8 mouse cellular contexts compared by ENCODE assay signal in genomic region chr17:35076507-35077176, GRCm38 (mm10). TPM values are rescaled to one million over a fixed set of nuclear protein-coding genes. Genes with fewer than 3 reads are reported as not detected.
DNase-seq lines count a peak whose midpoint lies in the region; ATAC-seq and TF ChIP-seq lines count a peak whose summit lies in the region.

Ly6g6e (plus strand) TSS chr17:35076902.

- TF ChIP-seq POLR2A in olfactory bulb, adult 2 months (IDR thresholded peaks at IDR 0.05; ENCODE audit: insufficient read depth, low read depth, low read length) = no peak

- peaks cover 2% of the 10 kb centered on the region; the same call in 1 of the 2 replicates for H3K27me3 ChIP-seq in lung, embryonic 16.5 days (ENCODE audit: control insufficient read depth, insufficient read depth, low read depth, low read length)
- H3K27me3 ChIP-seq in forebrain, embryonic 11.5 days (ENCODE audit: control insufficient read depth, insufficient read depth, low read length) = no peaks in the 10 kb centered on the region
- peaks cover 29% of the 10 kb centered on the region for H3K27me3 ChIP-seq in limb, embryonic 10.5 days (ENCODE audit: low read depth, poor library complexity, severe bottlenecking)

- DNase-seq in lung, adult 18-20 months = no peak
- DNase-seq in forebrain, embryonic 11.5 days (ENCODE audit: low spot score) = no peak
- DNase-seq in limb, embryonic 10.5 days (ENCODE audit: low spot score) = peak; percentile 41
- no peak for DNase-seq in cerebellum, adult 8-10 months
- DNase-seq in kidney, adult 8-10 months = no peak
- no peak for DNase-seq in right cerebral cortex, adult 2 months (ENCODE audit: low spot score in 2 of 2)

- ATAC-seq in lung, embryonic 16.5 days (ENCODE audit: low read depth) = 0 out of 2 replicates have a peak, but pooled peaks have one; percentile 5
- no peak for ATAC-seq in forebrain, embryonic 11.5 days (replicated peaks; ENCODE audit: low FRiP score)

- H3K36me3 ChIP-seq in lung, embryonic 16.5 days (ENCODE audit: control insufficient read depth, insufficient read depth, low read length) = no peaks in the 10 kb centered on the region
- no peaks in the 10 kb centered on the region for H3K36me3 ChIP-seq in forebrain, embryonic 11.5 days (ENCODE audit: control insufficient read depth, insufficient read depth, low read length)
- no peaks in the 10 kb centered on the region for H3K36me3 ChIP-seq in limb, embryonic 10.5 days

- peak within 1 kb of the TSS; percentile 87 for H3K27ac ChIP-seq in lung, embryonic 16.5 days (ENCODE audit: low read length)
- no peak within 1 kb of the TSS for H3K27ac ChIP-seq in forebrain, embryonic 11.5 days (ENCODE audit: low read depth, low read length)
- H3K27ac ChIP-seq in limb, embryonic 10.5 days = peak within 1 kb of the TSS; percentile 58
- H3K27ac ChIP-seq in olfactory bulb, adult 2 months (ENCODE audit: insufficient read depth, low read depth, low read length) = no peak within 1 kb of the TSS

- H3K9me3 ChIP-seq in lung, embryonic 16.5 days (ENCODE audit: control insufficient read depth, low read length) = no peaks in the 10 kb centered on the region
- H3K9me3 ChIP-seq in forebrain, embryonic 11.5 days (ENCODE audit: control insufficient read depth, low read length) = no peaks in the 10 kb centered on the region
- H3K9me3 ChIP-seq in limb, embryonic 10.5 days (replicated peaks) = no peaks in the 10 kb centered on the region

- peaks cover 7% of the 10 kb centered on the region; the same call in 1 of the 2 replicates for H3K4me1 ChIP-seq in lung, embryonic 16.5 days (replicated peaks; ENCODE audit: control insufficient read depth, insufficient read depth, low read length)
- H3K4me1 ChIP-seq in forebrain, embryonic 11.5 days (replicated peaks; ENCODE audit: control insufficient read depth, insufficient read depth, low read length) = peaks cover 11% of the 10 kb centered on the region; the same call in 1 of the 2 replicates
- H3K4me1 ChIP-seq in limb, embryonic 10.5 days = peaks cover 36% of the 10 kb centered on the region
- peaks cover 10% of the 10 kb centered on the region; the same call in 1 of the 2 replicates for H3K4me1 ChIP-seq in olfactory bulb, adult 2 months (ENCODE audit: control insufficient read depth, insufficient read depth, low read length)

- 32% methylated on average over 10 of the region's 10 CpGs for WGBS in lung, embryonic 16.5 days
- WGBS in forebrain, embryonic 11.5 days = 22% methylated on average over 10 of the region's 10 CpGs
- WGBS in limb, embryonic 10.5 days = 22% methylated on average over 10 of the region's 10 CpGs
- 45% methylated on average over 10 of the region's 10 CpGs for WGBS in olfactory bulb, adult 2 months

- peak within 1 kb of the TSS; percentile 45 for H3K4me3 ChIP-seq in lung, embryonic 16.5 days (ENCODE audit: low read length)
- H3K4me3 ChIP-seq in forebrain, embryonic 11.5 days (ENCODE audit: low read depth, low read length) = no peak within 1 kb of the TSS
- H3K4me3 ChIP-seq in limb, embryonic 10.5 days = peak within 1 kb of the TSS; percentile 37
- peak within 1 kb of the TSS; percentile 20 for H3K4me3 ChIP-seq in olfactory bulb, adult 2 months (ENCODE audit: insufficient read depth, low read depth, low read length)

- H3K4me2 ChIP-seq in lung, embryonic 16.5 days (ENCODE audit: low read depth, low read length) = peak within 1 kb of the TSS; percentile 52
- H3K4me2 ChIP-seq in forebrain, embryonic 11.5 days (ENCODE audit: low read depth, low read length, severe bottlenecking) = peak within 1 kb of the TSS; percentile 41

- peak within 1 kb of the TSS; percentile 66 for H3K9ac ChIP-seq in lung, embryonic 16.5 days (ENCODE audit: low read length)
- peak within 1 kb of the TSS; percentile 45 for H3K9ac ChIP-seq in forebrain, embryonic 11.5 days (ENCODE audit: low read length)

- TF ChIP-seq CTCF in olfactory bulb, adult 2 months (IDR thresholded peaks at IDR 0.05; ENCODE audit: insufficient read depth, low read depth, low read length) = no peak

RNA-seq across cellular contexts. Expression of gene Ly6g6e, which starts in this region (rescaled TPM):
- 1.8 and 2.3 TPM in 2 replicates for polyA plus RNA-seq in lung, embryonic 16.5 days (2015; fragmentation: Nextera tagmentation; extraction: Ambion mirVana)
- polyA plus RNA-seq in forebrain, embryonic 11.5 days (2014; fragmentation: Nextera tagmentation; extraction: Ambion mirVana) = 0.39 and 0.57 TPM in 2 replicates
- 0.81 and 0.95 TPM in 2 replicates for polyA plus RNA-seq in limb, embryonic 10.5 days (2016; fragmentation: Nextera tagmentation; extraction: Ambion mirVana)
- polyA plus RNA-seq in olfactory bulb, adult 2 months (2012; ENCODE audit: insufficient read depth, insufficient read length, low replicate concordance, missing spikeins) = not detected in 2 replicates

Comparison
In these comparisons a context has a peak if more than half of its experiments do, and no peak if none do; other contexts are left out.
1. Peak in DNase-seq, H3K4me3 ChIP-seq and H3K27ac ChIP-seq in limb, embryonic 10.5 days; RNA of the gene not detected or under 1 TPM.